Mouse (Mus musculus): ENCODE results near the gene Rnaset2b.
"Not testable (repeated sequence)": the region's sequence is repeated elsewhere in the genome, so short reads cannot be mapped to it uniquely, and the experiment has no call there.

DNA sequence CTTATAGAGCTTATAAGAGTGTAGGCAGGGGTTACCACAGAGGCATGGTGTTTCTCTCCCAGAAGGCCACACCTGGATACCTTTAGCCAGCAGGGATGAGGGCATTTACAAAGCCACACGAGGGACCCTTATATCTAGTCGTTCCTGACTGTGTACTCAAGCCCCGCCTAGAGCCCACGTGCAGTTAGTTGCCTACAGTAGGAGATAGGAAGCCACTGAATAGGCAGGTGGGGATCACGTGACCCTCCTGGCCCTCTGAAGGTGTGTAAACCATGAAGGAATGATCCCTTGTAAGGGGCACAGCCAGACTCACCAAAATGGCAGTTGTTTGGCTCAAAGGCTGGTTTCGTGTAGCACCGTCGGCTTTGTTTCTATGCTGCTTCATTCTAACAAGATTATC lies 26.4 kb downstream of the Rnaset2b start:
- not testable (repeated sequence) for TF ChIP-seq POLR2A (IDR thresholded peaks at IDR 0.05; ENCODE audit: low read depth, low read length); CTCF (IDR thresholded peaks at IDR 0.05; ENCODE audit: extremely low read depth, insufficient read length, insufficient replicate concordance, low read depth, low read length)

Data from small intestine, adult 2 months (tissue).